Mouse (Mus musculus) heart, adult 8-10 months (tissue): Measurements from ENCODE around the gene Rassf3. TPM values are rescaled to one million over a fixed set of nuclear protein-coding genes. Genes with fewer than 3 reads are reported as not detected.
A peak's percentile ranks its signal among the peaks of the same experiment; 100 is the strongest.

Experiments
- DNase-seq: peaks from one replicate; pipeline ENCODE4 v3.0.0; 2022; ENCODE audit warnings: low spot score
- total RNA-seq, 4 experiments: library from RNA; stranded (reverse); gene quantifications; 2 replicates each; pipeline ENCODE4 v1.2.4; 2022

The Rassf3 gene
- 100 to 1,000 TPM; 131 to 151 (median 141) TPM for total RNA-seq

DNA sequence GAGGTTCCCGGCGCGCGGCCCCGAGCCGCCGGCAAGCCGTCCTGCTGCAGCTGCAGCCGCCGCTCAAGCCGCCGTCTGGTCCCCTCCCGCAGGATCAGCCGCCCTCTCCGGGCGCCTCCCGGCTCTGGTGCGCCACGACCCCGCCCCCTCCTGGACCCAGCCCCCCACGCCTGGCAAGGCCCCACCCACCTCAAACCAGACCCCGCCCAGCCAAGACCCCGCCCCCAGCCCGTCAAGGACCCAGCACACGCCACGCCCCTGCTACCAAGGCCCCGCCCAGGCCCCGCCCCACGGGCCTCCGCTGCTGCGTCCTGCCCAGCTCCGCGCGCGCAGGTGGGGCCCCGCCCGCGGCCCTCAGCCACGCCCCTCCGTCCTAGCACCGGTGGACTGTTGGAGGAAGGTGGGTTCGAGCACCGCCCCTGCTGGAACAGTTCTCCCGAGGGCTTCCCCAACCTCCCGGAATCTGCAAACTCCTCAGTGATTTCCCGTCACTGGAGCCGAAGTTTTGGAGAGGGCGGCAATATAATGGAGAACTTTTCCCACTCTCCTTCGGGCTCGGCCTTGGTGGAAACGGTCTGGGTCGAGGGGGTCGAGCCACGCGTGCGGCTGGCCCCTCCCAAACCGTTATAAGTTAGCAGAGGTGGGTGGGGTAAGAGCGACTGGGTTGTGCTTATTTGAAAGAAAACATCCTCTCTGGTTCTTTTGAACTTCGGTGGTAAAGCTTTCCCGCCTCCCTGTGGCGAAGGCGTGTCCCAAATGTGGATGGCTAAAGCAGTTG is at the start of gene Rassf3:
Gene Rassf3 (minus strand): TSS at position 158 of the 778 bp plus-strand sequence.
- peak; percentile 89 for DNase-seq

DNA sequence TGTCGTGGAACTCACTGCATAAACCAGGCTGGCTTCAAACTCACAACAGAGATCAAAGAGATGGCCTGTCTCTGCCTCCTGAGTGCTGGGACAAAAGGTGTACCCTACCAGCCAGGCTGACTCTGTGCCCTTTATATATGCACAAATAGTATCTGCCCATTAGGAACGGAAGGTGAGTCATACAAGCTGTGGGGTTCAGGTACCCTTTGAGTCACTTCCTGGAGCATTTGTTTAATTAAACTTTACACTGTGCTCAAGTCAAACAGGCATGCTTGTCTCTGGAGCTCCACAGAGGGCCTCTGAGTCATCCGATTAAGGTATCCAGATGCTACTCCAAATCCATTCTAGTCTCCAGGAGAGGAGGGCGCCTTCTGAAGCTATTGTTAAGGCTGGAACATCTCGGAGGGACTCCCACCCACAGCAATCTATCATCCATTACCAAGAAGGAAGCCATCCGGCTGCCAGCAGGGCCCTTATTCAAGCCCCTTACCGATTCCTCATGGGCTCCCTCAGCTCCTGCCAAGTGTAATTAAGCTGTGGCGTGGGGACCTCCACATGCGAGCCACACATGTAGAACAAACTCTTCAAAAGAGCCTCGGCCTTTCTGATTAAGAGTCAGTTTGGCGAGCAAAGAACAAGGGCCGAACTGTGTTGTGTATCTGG is 44.9 kb upstream of the Rassf3 start:
- DNase-seq = no peak

DNA sequence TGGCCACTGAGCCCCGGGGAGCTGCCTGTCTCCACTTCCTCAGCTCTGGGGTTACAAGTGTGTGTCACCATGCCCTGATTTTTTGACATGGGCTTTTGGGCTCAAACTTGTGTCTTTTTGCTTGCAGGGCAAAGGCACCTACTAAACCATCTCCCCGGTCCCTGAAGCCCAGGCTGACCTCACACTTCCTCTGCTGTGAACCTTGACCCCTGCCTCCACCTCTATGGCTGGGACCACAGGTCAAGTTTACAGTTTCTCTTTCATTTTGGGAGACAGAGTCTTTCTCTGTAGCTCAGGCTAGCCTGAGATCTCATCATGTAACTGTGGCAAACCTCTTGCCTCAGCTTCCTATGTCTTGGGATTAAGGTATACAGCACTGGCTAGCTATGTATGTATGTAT is 43.6 kb upstream of the Rassf3 start:
- DNase-seq = no peak

DNA sequence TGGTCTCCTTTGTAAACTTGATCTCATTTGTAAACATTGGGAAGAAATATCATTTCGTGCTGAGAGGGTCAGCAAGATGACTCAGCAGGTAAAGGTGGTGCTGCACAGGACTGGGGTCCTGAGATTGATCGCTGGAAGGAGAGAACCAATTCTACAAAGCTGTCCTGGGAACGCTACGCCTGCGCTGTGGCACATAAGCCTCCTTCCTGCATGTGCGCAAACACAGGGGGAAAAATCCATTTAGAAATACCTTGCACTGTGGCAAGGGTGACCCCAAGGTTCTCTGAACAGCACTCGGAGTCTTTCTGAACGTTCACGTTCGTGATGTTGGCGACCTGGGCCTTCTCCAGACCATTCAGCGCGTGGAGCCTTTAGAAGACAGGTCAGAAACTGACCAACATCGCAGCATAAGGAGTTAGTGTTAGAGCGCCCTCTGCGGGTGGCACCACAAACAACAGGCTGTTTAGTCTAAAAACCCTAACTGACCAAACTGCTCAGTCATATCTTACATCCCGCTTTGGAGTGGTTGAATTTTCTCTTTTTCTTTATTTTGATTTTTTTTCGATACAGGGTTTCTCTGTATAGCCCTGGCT is 40.0 kb upstream of the Rassf3 start:
- peak; percentile 83 for DNase-seq

DNA sequence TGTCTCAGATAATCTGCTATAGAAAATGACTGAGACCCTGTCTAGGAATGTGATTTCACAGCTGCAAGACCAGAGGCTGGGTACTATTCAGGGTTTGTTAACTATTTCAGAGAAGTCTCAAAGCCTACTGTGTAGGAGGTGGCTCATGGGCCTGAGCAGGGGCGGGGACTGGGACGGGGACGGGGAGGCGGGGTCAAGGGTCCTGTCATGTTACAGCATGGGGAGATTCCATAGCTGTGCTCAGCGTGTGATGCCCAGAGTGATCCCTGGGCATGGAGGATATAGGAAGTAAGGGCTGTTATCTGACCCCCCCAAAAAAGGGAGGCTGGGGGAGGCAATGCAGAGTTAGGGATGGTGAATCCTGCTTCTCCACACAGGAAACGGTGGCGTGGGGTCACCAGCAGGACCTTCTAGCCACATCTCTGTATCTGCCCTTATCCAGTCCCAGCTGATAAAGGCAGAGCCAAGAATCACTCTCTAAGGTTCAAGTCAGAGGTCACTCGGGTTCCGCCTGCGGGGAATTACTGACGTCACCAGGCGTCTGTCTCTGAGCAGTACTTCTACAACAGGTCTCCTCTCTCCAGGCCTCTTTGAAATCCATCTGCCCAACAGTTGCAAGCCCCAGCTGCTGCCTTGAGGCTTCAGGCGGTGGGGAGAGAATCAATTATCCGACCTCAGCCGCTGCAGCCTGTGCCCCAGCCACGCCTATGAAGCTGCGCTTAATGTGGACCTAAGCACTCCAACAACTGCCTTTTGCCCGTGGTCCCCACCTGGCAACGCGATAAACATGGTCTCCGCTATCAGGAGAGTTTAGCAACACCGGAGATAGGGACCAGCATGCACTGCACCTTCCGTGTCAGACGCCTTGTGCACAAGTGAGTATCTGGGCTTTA is 33.9 kb upstream of the Rassf3 start:
- DNase-seq = no peak

DNA sequence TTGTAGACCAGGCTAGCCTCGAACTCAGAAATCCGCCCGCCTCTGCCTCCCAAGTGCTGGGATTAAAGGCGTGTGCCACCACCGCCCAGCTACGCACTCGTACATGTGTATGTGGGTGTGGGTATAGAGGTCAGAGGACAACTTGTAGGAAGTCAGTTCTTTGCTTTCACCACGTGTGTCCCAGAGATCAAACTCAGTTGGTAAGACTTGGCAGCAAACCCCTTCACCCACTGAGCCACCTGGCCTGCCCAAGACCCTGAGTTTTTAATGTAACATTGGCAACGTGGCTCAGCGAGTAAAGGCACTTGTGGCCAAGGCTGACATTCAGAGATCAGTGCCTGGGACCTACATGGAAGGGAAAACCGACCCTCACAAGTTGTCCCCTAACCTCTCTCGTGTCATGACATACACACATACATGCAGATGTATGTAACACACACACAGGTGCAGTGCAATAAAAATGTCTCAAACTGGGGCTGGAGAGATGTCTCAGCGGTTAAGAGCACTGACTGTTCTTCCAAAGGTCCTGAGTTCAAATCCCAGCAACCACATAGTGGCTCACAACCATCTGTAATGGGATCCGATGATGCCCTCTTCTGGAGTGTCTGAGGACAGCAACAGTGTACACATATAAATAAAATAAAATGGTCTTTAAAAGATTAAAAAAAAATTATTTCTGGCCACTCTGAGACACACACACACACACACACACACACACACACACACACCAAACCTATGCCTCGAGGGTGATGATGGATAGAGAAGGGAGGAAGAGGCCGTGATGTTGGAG is 31.8 kb upstream of the Rassf3 start:
- no peak for DNase-seq

DNA sequence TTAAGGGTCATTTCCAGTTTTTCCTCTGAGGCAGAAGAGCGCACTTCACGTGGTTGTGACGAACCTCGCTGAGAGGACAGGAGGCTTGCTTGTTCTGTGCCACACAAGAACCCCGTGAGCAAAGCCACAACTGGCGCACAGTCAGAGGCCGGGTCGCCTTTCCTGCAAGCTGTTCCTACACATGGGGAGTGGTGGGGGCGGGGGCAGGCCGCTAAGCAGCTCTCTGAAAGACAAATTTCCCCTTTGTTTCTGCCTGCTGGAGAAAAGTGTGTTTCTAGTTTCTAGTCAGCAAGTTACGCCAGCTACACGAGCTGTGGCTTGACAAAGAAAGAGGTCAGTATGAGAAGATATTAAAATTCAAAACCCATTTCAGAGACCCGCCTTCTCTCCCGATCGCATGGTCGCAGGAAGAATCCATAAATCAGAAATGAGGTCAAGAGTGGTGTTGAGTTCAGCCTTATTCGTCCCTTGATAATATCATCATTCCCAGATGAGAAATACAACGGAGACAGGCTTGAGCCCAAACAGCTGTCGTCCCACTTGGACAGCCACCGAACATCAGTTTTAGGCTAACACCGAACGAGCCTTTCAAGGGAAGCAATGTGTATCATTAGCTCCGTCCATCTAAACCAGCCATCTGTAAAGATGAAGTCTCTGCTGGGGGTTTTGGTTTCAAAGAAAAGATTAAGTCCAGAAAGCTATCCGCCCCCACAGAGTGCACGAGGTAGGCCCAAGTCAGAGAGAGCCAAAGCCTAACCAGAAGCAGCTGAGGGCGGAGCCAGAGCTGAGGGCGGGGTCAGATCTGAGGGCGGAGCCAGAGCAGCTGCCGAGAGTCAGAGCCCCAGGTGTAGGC is 30.8 kb upstream of the Rassf3 start:
- no peak for DNase-seq

DNA sequence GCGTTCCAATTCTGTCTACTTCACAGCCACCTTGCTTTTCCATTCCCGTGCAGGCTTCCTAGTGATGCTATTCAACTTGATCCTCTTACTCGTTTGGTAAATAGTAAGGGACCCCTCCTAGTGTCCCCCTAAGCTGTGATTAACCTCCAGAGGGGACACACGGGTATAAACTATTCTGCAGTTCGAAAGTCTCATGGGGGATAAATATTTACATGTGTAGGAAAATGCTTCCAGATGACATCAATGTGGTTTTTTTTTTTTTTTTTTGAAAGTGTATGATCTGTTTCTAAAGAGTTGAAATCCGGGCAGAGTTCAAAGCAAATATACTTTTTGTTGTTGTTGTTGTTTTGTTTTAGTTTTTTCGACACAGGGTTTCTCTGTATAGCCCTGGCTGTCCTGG is 29.8 kb upstream of the Rassf3 start:
- no peak for DNase-seq

DNA sequence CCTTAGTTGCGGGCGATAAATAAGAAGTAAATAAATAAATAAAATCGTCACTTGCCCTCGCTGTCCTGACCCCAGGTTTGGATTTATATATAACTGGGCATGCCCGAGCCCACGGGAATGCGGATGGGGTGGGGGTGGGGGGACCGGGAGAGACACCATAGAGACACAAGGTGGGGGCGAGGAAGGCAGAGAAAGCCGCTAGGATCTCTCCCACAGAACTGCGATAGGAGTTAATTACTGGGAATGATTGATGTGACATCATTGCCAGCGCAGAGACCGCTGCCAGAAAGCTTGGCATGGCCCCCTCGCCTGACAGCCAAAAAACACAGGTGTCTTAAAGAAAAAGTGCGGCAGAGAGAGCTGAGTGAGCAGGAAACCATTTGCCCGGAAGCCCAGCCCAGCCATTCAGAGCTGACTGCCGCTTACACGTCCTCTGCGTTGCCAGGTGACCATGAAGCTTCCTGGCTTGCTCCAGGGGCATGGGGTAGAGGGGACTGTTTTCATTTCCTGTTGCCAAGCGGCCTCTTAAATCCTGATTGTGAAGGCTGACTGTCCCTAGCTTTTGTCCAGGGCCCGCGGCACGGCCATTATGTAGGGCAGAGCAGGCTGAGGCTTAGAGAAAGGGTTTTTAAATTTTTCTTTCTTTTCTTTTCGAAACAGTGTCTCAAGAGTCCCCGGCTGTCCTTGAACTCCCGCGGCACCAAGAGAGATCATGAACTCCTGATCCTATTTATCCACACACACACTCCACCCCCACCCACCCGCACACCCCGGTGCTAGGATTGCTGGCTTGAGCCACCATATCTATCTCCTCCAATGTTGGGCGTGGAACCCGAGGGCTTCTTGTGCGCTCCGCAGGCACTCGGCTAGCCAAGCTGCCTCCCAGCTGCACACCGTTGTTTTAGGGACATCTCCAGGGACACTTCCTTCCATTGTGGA is 29.1 kb upstream of the Rassf3 start:
- peak; percentile 69 for DNase-seq

DNA sequence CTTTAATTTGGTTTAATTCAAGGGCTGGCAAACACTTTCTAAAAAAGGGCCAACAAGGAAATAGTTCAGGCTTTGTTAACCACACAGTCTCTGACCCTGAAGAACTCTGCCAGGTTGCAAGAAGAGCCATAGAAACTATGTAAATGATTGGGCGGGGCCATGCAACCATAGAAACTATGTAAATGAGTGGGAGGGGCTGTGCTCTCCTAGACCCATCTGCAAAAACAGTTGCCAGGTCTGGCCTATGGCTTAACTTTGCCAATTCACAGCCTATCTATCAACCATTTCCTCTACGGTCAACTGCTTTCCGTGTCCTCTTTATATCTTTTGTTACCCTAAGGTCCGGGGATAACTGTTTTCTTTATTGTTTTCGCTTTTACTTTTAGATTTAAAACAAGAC is 25.0 kb upstream of the Rassf3 start:
- DNase-seq = no peak

DNA sequence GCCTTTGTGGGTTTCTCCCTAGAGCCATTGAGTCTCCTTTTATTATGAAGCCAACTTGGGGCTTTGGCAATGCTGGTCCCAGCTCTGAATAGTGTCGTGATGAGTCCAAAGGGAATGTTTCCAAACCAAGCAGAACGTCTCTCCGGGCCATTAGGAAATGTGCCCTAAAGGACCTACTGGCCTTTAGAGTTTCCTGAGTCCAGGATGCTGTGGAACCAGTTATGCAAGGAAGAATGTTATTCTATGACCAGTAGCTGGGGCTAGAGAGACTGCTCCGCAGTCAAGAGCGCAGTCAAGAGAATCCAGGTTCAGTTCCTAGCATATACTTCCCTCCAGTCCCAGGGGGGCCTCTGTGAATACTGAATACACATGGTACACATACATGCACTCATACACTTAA is 23.9 kb upstream of the Rassf3 start:
- no peak for DNase-seq

DNA sequence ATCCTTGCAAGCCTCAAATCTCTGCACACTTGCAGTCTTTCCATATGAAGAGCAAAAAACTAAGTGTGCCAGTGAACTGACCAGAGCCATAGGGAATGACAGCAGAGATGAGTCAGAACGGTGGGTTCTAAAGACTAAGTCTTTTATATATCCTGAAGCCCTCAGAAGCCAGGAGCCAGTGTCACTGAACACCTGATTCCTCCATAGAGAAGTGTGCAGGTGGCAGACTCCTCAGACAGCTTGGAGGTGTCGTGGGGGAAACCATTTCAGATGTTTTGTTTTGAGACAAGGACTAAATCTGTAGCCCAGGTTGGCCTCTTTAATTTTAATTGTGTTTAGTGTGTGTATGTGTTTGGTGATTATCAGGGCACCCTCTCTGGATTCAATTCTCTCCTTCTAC is 22.9 kb upstream of the Rassf3 start:
- no peak for DNase-seq

DNA sequence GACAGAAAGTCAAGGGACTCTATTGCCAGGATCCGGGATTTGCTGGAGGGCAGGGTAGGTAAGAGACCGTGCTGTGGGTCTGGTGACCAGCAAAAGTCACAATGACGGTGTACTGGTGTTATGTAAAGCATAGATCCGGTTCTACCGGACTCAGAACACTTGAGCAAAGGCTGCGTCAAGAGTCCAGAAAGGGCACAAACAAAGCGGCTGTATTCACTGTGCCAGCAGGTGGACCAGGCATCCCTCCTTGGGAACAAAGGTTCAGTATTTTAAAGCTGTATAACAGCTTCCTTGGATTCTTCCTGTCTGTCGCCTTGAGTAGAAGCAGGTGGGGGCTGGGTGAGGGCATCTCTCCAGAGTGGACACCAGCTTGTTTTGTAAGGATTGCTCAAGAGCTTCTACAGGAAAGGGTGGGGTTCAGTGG is 22.3 kb upstream of the Rassf3 start:
- peak; percentile 57 for DNase-seq

DNA sequence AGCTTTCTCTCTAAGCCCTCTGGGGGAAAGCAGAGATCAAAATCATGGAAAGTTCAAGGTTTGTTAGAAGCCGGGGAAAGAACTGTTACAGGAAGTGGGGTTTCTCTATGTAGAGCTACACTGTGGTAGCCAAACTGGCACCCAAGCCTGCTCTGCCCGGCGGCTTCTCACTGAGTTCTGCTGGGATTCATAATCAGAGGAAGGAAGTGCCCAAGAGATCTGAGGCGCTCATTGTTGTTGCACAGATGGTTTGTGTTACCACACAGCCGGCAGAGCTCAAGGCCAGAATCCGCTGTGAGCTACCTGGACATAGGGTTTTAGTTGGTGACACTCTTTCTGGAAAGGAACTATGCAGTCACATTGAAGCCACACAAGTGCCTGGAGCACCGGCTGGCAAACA is 21.8 kb upstream of the Rassf3 start:
- no peak for DNase-seq

DNA sequence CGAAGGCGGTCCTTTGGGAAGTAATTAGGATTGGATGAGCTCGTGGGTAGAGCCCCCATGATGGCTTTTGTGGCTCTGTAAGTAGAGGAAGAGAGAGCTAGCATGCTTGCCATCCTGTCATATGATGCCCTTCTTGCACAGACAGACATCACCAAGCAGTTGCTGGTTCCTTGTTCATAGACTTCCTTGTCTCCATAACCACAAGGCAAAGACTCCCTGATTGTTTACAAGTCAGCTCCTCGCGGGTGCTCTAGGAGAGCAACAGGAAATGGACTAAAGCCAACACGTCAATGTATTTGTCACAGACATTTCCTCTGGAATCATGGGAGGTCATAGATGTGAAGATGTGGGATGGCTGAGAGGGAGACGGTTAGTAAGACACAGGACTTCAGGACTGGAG is 20.5 kb upstream of the Rassf3 start:
- DNase-seq = no peak

DNA sequence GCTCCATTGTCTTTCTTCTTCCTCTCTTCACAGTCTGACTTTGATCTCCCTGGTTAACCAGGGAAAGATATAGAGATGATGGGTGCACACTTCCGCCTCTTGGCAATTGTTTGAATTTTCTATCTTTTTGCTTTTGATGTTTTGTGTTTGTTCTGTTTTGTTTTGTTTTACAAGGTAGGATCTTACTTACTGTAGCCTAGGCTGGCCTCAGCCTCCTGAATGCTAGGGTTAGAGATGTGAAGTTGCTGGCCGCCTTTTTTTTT is 17.9 kb upstream of the Rassf3 start:
- DNase-seq = no peak

DNA sequence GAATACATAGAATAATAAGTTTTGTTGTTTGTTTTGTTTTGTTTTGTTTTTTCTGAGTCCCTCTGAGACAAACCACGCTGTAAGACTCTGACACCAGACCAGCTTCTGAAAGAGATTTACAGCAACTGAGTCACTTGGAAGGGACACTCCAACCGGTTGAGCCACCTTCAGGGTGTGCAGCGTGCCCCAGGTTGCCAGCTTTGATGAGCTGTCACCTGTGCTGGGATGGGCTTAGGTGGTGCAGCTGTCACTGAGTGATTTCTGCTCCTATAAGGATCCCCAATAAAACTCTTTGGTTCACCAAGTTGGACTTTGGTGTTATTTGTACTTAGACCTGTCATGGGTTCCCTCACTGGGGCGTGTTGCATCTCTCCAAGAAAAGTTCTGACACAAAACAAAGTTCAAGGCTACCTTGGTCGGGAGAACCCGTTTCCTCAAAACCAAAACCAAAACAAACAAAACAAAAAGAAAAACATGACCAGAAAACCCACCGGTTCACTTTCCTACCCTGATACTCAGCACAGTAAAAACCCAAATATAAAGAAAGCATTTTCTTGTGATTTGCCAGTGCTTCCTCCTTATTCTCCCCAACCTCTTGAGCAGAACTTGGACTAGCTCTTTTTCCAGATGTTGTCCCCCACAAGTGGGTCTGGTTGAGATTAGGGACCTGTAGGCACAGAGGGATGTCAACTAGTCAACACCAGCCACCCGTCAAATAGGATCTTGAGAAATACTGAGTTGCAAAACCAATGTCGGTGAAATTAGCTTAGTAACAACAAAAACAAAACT is 17.4 kb upstream of the Rassf3 start:
- DNase-seq = no peak

DNA sequence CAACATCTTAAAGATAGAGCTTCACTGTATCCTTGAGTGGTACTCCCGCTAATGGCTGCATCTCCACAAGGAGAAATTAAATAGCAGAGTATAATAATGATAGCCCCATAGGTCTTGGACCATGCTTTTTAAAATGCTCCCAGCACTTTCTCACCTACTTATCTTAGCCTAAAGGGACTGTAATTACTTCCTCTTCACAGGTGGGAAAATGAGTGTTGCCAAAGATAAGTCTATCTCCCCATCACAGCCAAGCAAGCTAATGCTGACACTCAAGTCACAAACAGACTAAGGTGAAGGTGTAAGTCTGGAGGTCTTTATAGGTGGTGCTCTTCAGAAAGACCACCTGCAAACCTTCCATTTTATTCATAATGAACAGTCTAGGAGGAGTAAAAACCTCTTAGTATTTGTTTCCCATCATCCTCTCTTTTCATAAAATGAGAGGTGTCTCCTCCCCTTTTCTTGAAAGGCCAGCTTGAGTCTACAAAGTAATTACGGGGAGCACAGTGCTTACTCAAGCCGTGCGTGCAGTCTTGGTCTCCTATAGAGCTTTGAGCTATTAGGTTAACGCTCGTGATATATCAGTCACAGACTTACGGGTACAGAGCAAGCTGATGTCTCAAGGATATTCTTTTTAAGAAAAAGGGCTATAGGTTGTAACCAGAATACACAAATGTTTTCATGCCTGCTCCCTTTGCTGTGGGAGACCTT is 16.6 kb upstream of the Rassf3 start:
- DNase-seq = no peak
